Mouse (Mus musculus) bone marrow macrophage, adult 2 months (primary cell): ENCODE measurements around the gene Mndal.
"Not testable (repeated sequence)": the region's sequence is repeated elsewhere in the genome, so short reads cannot be mapped to it uniquely, and the experiment has no call there.

ENCODE experiments used
- CTCF ChIP-seq: IDR thresholded peaks from 2 replicates; pipeline ENCODE4 v1.5.1; 2012; ENCODE audit warnings: low read depth, mild to moderate bottlenecking, low read length, moderate library complexity
- POLR2A ChIP-seq: IDR thresholded peaks from 2 replicates; pipeline ENCODE4 v1.6.1; 2012; ENCODE audit warnings: mild to moderate bottlenecking, low read depth, low read length, borderline replicate concordance

- TF ChIP-seq CTCF, POLR2A: not testable (repeated sequence)
Measured at GRCm38 (mm10) chr1:173949044-173949443, 6.8 kb upstream of the Mndal start.
